Mouse (Mus musculus) CH12.LX (cell line): ENCODE data around the gene Tent5a.

Experiments used
- CTCF ChIP-seq, 2 experiments: IDR thresholded peaks in 1 of 2; conservative IDR thresholded peaks in 1 of 2; 2 replicates each; pipeline ENCODE4 v1.5.1; 2011 to 2012; ENCODE audit warnings: low read depth in 2 of 2, low read length in 2 of 2, improper control_type of control experiment in 1 of 2, inconsistent platforms in 1 of 2, mild to moderate bottlenecking in 1 of 2, moderate library complexity in 1 of 2
- EP300 ChIP-seq: IDR thresholded peaks from 2 replicates; pipeline ENCODE4 v1.6.1; 2011; ENCODE audit warnings: low read length, improper control_type of control experiment
- POLR2AphosphoS2 ChIP-seq: IDR thresholded peaks from 2 replicates; pipeline ENCODE4 v1.6.1; 2011; ENCODE audit warnings: low read depth, low read length, improper control_type of control experiment
- SIN3A ChIP-seq: IDR thresholded peaks from 2 replicates; pipeline ENCODE4 v1.6.1; 2012; ENCODE audit warnings: low read length, improper control_type of control experiment, inconsistent platforms
- USF1 ChIP-seq: IDR thresholded peaks from 2 replicates; pipeline ENCODE4 v1.6.1; 2014; ENCODE audit warnings: low read depth, mild to moderate bottlenecking, inconsistent platforms, low read length, improper control_type of control experiment

DNA sequence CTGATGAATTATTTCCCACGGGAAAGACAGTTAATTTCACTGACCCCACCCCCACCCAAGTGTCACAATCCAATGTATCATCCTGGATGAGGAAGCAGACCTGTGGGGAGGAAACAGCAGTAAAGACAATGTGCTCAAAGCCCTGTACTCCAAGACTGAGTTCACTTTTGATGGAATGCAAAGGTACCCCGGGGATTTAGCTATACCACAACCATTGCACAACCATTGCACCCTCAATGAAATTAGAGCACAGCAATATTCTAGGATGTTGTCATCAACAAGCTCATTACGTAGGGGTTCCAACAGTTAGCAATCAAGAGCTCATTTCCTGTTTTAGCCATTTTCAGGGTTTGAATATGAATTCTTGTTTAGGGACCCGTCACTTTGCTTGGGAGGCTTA is 48.0 kb upstream of the Tent5a start:
- TF ChIP-seq CTCF (conservative IDR thresholded peaks at IDR 0.05 in 1 of 2, IDR thresholded peaks at IDR 0.05 in 1 of 2; ENCODE audit: low read depth in 2 of 2, low read length in 2 of 2), result no peak
- no peak for TF ChIP-seq SIN3A
- TF ChIP-seq USF1, result no peak
- no peak for TF ChIP-seq POLR2AphosphoS2
- TF ChIP-seq EP300, result no peak
